Mouse (Mus musculus) inflammation-experienced regulatory T-cells, adult 16 weeks (primary cell): ENCODE results near the gene Gm9903. TPM values are rescaled to one million over a fixed set of nuclear protein-coding genes. Genes with fewer than 3 reads are reported as not detected.

ENCODE experiments used
- polyA plus RNA-seq: library from polyadenylated mRNA; unstranded; fragments of 100-300 nt; shearing (Covaris generic); gene quantifications from one replicate; pipeline ENCODE4 v1.2.1, GENCODE M21; 2017

The Gm9903 gene
- polyA plus RNA-seq, result 1.2 TPM

GRCm38 (mm10) chr5:33629301-33629987 is at the start of gene Gm9903, which contains the start of gene Fam53a:
Gene Gm9903, plus strand, starts transcription at chr5:33629925.
Gene Fam53a, minus strand, starts transcription at chr5:33629635.

GRCm38 (mm10) chr5:33651921-33652782 is 22.4 kb downstream of the Gm9903 start, which contains the start of gene Slbp:
Gene Slbp, minus strand, starts transcription at chr5:33652574.

GRCm38 (mm10) chr5:33657787-33658663 is 28.3 kb downstream of the Gm9903 start, which contains the start of the genes Tacc3 and Tmem129:
Gene Tacc3, plus strand, starts transcription at chr5:33658128.
Gene Tmem129, minus strand, starts transcription at chr5:33658416.

Other genes starting within 250 kb of the Gm9903 start
- not detected for gene Nkx1-1, start 195.9 kb upstream of the Gm9903 start, polyA plus RNA-seq
- gene Fam53a, start 290 bp upstream of the Gm9903 start, polyA plus RNA-seq, result 35.3 TPM
- gene Slbp, start 22.6 kb downstream of the Gm9903 start, polyA plus RNA-seq, result 192 TPM
- gene Tacc3, start 28.2 kb downstream of the Gm9903 start, polyA plus RNA-seq, result 28.5 TPM
- 38.2 TPM for gene Tmem129, start 28.5 kb downstream of the Gm9903 start, polyA plus RNA-seq
- not detected for gene Fgfr3, start 91.7 kb downstream of the Gm9903 start, polyA plus RNA-seq
- 35.7 TPM for gene Letm1, start 152.9 kb downstream of the Gm9903 start, polyA plus RNA-seq
- gene Nsd2, start 190.8 kb downstream of the Gm9903 start, polyA plus RNA-seq, result 10.4 TPM